Comparison of ENCODE assay signal across 8 mouse cellular contexts in the genomic region with DNA sequence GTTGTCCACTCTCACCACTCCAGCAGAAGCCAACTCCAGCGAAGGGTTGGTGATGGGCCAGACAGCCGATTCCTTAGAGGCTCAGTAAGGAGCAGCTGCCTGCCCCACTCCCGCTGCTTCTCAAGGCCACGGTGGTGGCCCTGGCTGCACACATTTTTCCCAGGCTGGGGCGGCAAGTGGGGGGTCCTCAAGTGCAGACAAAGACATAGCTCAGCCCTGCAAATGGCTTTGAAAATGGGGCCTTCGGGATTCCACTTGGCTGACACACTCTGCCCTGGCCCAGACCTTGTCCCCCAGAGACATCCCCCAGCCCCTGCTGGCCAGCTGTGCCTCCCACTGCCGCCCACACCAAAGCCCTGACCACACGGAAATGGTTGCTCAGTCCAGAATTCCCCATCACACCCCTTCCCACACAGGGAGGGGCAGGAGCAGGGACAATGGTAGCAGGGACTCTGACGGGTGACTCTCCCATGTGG.
DNase-seq lines count a peak whose midpoint lies in the region; ATAC-seq and TF ChIP-seq lines count a peak whose summit lies in the region.

No protein-coding gene starts in this region.

- ATAC-seq in kidney, postnatal 0 days (replicated peaks; ENCODE audit: low FRiP score, low read depth), result no peak
- peak; percentile 30; the same call in 1 of the 2 replicates for ATAC-seq in limb, embryonic 15.5 days (ENCODE audit: insufficient number of reproducible peaks, low FRiP score, low TSS enrichment, low read depth)
- ATAC-seq in megakaryocyte, adult 5-6 weeks (ENCODE audit: poor library complexity, severe bottlenecking), result no peak

- no peak overlapping the region for H3K9ac ChIP-seq in kidney, postnatal 0 days (ENCODE audit: low read depth, low read length)
- H3K9ac ChIP-seq in limb, embryonic 15.5 days, result 0 out of 2 replicates have a peak overlapping the region, but pooled peaks have one; percentile 23

- no peak overlapping the region for H3K27ac ChIP-seq in kidney, postnatal 0 days
- H3K27ac ChIP-seq in limb, embryonic 15.5 days, result no peak overlapping the region

- H3K4me1 ChIP-seq in kidney, postnatal 0 days (replicated peaks; ENCODE audit: insufficient read depth, low read length), result 0 out of 2 replicates have a peak, but pooled peaks cover 4% of the 10 kb centered on the region
- H3K4me1 ChIP-seq in limb, embryonic 15.5 days, result peaks cover 14% of the 10 kb centered on the region

- 36% methylated on average over 9 of the region's 9 CpGs for WGBS in kidney, postnatal 0 days
- WGBS in limb, embryonic 15.5 days, result 48% methylated on average over 9 of the region's 9 CpGs

- intact Hi-C loops in left cerebral cortex, postnatal 36 days (cut with DNase I), result no loop called here

- H3K9me3 ChIP-seq in kidney, postnatal 0 days (replicated peaks; ENCODE audit: low read length), result no peaks in the 10 kb centered on the region
- no peaks in the 10 kb centered on the region for H3K9me3 ChIP-seq in limb, embryonic 15.5 days

- TF ChIP-seq POLR2A in brain, embryonic 14.5 days (IDR thresholded peaks at IDR 0.05; ENCODE audit: borderline replicate concordance, extremely low read depth, insufficient read depth, insufficient read length, poor library complexity, severe bottlenecking), result no peak

- no peak overlapping the region for H3K4me2 ChIP-seq in kidney, postnatal 0 days (ENCODE audit: low read length)
- no peak overlapping the region for H3K4me2 ChIP-seq in limb, embryonic 15.5 days

- H3K4me3 ChIP-seq in kidney, postnatal 0 days (replicated peaks; ENCODE audit: low read depth, low read length), result no peak overlapping the region
- H3K4me3 ChIP-seq in limb, embryonic 15.5 days, result no peak overlapping the region

- no peaks in the 10 kb centered on the region for H3K36me3 ChIP-seq in kidney, postnatal 0 days (ENCODE audit: insufficient read depth, low read length)
- H3K36me3 ChIP-seq in limb, embryonic 15.5 days, result no peaks in the 10 kb centered on the region

- TF ChIP-seq CTCF in kidney, postnatal 0 days (IDR thresholded peaks at IDR 0.05; ENCODE audit: low read depth), result 0 out of 2 replicates have a peak, but pooled peaks have one; percentile 8
- TF ChIP-seq CTCF in brain, embryonic 14.5 days (IDR thresholded peaks at IDR 0.05; ENCODE audit: borderline replicate concordance, extremely low read depth, insufficient read depth, insufficient read length), result no peak

- no peaks in the 10 kb centered on the region for H3K27me3 ChIP-seq in kidney, postnatal 0 days (ENCODE audit: insufficient read depth, low read length)
- no peaks in the 10 kb centered on the region for H3K27me3 ChIP-seq in limb, embryonic 15.5 days

- peak; percentile 47 for DNase-seq in kidney, postnatal 0 days (ENCODE audit: low spot score)
- DNase-seq in kidney, adult 9 months, result no peak
- DNase-seq in brain, embryonic 14.5 days (ENCODE audit: low read depth), result peak; percentile 36
- peak; percentile 65 to 74 for DNase-seq in heart, adult 9 months (ENCODE audit: low spot score in 2 of 2)
- DNase-seq in left cerebral cortex, postnatal 36 days (ENCODE audit: low spot score in 2 of 2), result no peak
- no peak for DNase-seq in layer of hippocampus, adult 9-10 months (ENCODE audit: low spot score)

Comparison
In these comparisons a context has a peak if more than half of its experiments do, and no peak if none do; other contexts are left out.
1. DNase-seq: peak in kidney, postnatal 0 days (single experiment), brain, embryonic 14.5 days (single experiment) and heart, adult 9 months (2 of 2); none in kidney, adult 9 months (single experiment), left cerebral cortex, postnatal 36 days (0 of 2) and layer of hippocampus, adult 9-10 months (single experiment).